In genomic region chr3:121577032-121577591, GRCm38 (mm10) we compare ENCODE assay signal across 8 mouse cellular contexts. TPM values are rescaled to one million over a fixed set of nuclear protein-coding genes. Genes with fewer than 3 reads are reported as not detected.
DNase-seq lines count a peak whose midpoint lies in the region; ATAC-seq lines count a peak whose summit lies in the region.

No protein-coding gene starts in this region.

- no peak overlapping the region for H3K9ac ChIP-seq in intestine, embryonic 16.5 days (ENCODE audit: low read depth, low read length)
- no peak overlapping the region for H3K9ac ChIP-seq in lung, embryonic 15.5 days

- H3K27ac ChIP-seq in intestine, embryonic 16.5 days (ENCODE audit: low read length): peak overlapping the region; percentile 14; the same call in 1 of the 2 replicates
- H3K27ac ChIP-seq in lung, embryonic 15.5 days: peak overlapping the region; percentile 80

- DNase-seq in 3134 (ENCODE audit: extremely low read depth, insufficient read length, low spot score): peak; percentile 81
- peak; percentile 86 for DNase-seq in WW6 (ENCODE audit: low read depth, low spot score)
- peak; percentile 27 to 46 for DNase-seq in gastrocnemius, adult 8-10 months (ENCODE audit: low spot score in 2 of 2)
- DNase-seq in left cerebral cortex, postnatal 4 days: no peak
- DNase-seq in left cerebral cortex, adult 9 months (ENCODE audit: low spot score in 2 of 2): no peak
- DNase-seq in cerebellum, adult 8-10 months: no peak

- H3K27me3 ChIP-seq in intestine, embryonic 16.5 days (replicated peaks; ENCODE audit: control insufficient read depth, insufficient read depth, low read length): no peaks in the 10 kb centered on the region
- no peaks in the 10 kb centered on the region for H3K27me3 ChIP-seq in lung, embryonic 15.5 days

- WGBS in intestine, embryonic 16.5 days: 28% methylated on average over 10 of the region's 10 CpGs
- WGBS in lung, embryonic 15.5 days: 20% methylated on average over 10 of the region's 10 CpGs

- H3K9me3 ChIP-seq in intestine, embryonic 16.5 days (ENCODE audit: control insufficient read depth, low read length): no peaks in the 10 kb centered on the region
- no peaks in the 10 kb centered on the region for H3K9me3 ChIP-seq in lung, embryonic 15.5 days

- H3K4me3 ChIP-seq in intestine, embryonic 16.5 days (ENCODE audit: low read length): no peak overlapping the region
- H3K4me3 ChIP-seq in lung, embryonic 15.5 days: no peak overlapping the region

- peaks cover 11% of the 10 kb centered on the region for H3K4me1 ChIP-seq in intestine, embryonic 16.5 days (ENCODE audit: control insufficient read depth, insufficient read depth, low read length)
- H3K4me1 ChIP-seq in lung, embryonic 15.5 days: peaks cover 17% of the 10 kb centered on the region

- H3K36me3 ChIP-seq in intestine, embryonic 16.5 days (ENCODE audit: control insufficient read depth, insufficient read depth, low read length): no peaks in the 10 kb centered on the region
- H3K36me3 ChIP-seq in lung, embryonic 15.5 days: no peaks in the 10 kb centered on the region

- ATAC-seq in intestine, embryonic 16.5 days: peak; percentile 83
- peak; percentile 82; the same call in 1 of the 2 replicates for ATAC-seq in lung, embryonic 15.5 days (ENCODE audit: borderline replicate concordance, extremely low read depth, low FRiP score, low TSS enrichment)

- intact Hi-C loops in left cerebral cortex, postnatal 4 days (cut with DNase I): no loop called here

- no peak overlapping the region for H3K4me2 ChIP-seq in intestine, embryonic 16.5 days (ENCODE audit: low read depth, low read length)
- H3K4me2 ChIP-seq in lung, embryonic 15.5 days: no peak overlapping the region

RNA-seq across cellular contexts. Expression of gene Slc44a3, which starts 44.9 kb away (rescaled TPM):
- total RNA-seq in gastrocnemius, adult 8-10 months (2022): under 1 TPM in 1 of 4 experiments, not detected in 3; 0.34 TPM
- polyA plus RNA-seq in intestine, embryonic 16.5 days (2015; fragmentation: Nextera tagmentation; extraction: Ambion mirVana): 54.1 and 54.9 TPM in 2 replicates
- 15.3 and 16.5 TPM in 2 replicates for polyA plus RNA-seq in lung, embryonic 15.5 days (2015; fragmentation: Nextera tagmentation; extraction: Ambion mirVana)
- total RNA-seq in left cerebral cortex, postnatal 4 days (2021): under 1 TPM in 1 of 2 experiments, not detected in 1; 0.18 TPM

Comparison
In these comparisons a context has a peak if more than half of its experiments do, and no peak if none do; other contexts are left out.
1. DNase-seq: peak in 3134 (single experiment), WW6 (single experiment) and gastrocnemius, adult 8-10 months (2 of 2); none in left cerebral cortex, postnatal 4 days (single experiment), left cerebral cortex, adult 9 months (0 of 2) and cerebellum, adult 8-10 months (single experiment).